Mouse (Mus musculus) lung, adult 2 months (tissue): ENCODE measurements around the gene Psmd9. TPM values are rescaled to one million over a fixed set of nuclear protein-coding genes. Genes with fewer than 3 reads are reported as not detected.
"Not testable (repeated sequence)": the region's sequence is repeated elsewhere in the genome, so short reads cannot be mapped to it uniquely, and the experiment has no call there.

ENCODE experiments used
- DNase-seq: peaks from one replicate; pipeline ENCODE4 v3.0.0; 2022
- H3K4me1 ChIP-seq: fragments of 200-500 bp; 2 replicates; pipeline ENCODE4 v1.6.1; 2011; ENCODE audit warnings: low read length; ENCODE audit not compliant: control insufficient read depth, insufficient read depth
- H3K4me3 ChIP-seq: fragments of 200-500 bp; replicated peaks from 2 replicates; pipeline ENCODE3; 2011; ENCODE audit warnings: low read depth, mild to moderate bottlenecking, control low read depth, low read length; ENCODE audit errors: extremely low read depth
- CTCF ChIP-seq: fragments of 200-500 bp; IDR thresholded peaks from 2 replicates; pipeline ENCODE4 v1.5.1; 2011; ENCODE audit warnings: mild to moderate bottlenecking, low read length, control low read depth; ENCODE audit not compliant: insufficient read depth
- POLR2A ChIP-seq: fragments of 200-500 bp; IDR thresholded peaks from 2 replicates; pipeline ENCODE4 v1.6.1; 2011; ENCODE audit warnings: low read depth, mild to moderate bottlenecking, control low read depth, low read length, borderline replicate concordance; ENCODE audit errors: extremely low read depth
- WGBS: fragments of 180-500 bp; shearing (Covaris S2); methylation state at CpG from one replicate; pipeline ENCODE4 v1.1.7; 2018; 5-methylcytosine and 5-hydroxymethylcytosine counted together
- polyA plus RNA-seq: library from polyadenylated mRNA; depleted of rRNA; stranded (reverse); fragments of >200 nt; gene quantifications from 2 replicates; pipeline ENCODE4 v1.2.3, GENCODE M21; 2012

The Psmd9 gene
- polyA plus RNA-seq, 1 experiment: 21.5 TPM

DNA sequence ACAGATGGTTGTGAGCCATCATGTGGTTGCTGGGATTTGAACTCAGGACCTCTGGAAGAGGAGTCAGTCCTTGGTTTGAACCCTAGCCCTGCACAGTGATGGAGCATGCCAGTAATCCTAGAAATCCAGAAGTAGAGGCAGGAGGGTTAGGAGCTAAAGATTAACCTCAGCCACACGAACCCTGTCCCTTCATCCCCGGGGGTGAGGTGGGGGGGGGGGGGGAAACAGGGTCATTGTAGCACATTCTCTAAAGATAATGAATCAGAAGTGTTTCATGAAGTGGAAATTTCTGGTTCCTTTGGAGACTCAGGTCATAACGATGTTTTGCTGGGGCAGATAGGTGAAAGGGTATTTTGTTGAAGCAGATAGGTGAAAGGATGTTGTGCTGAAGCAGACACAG lies 21.7 kb downstream of the Psmd9 start:
- WGBS: 54% methylated on average over 3 of the region's 3 CpGs
- no peak for TF ChIP-seq POLR2A
- TF ChIP-seq CTCF: no peak
- Histone ChIP-seq H3K4me3 (no peak overlapping the region), H3K4me1 (no peaks in the 10 kb centered on the region)
- DNase-seq: no peak

DNA sequence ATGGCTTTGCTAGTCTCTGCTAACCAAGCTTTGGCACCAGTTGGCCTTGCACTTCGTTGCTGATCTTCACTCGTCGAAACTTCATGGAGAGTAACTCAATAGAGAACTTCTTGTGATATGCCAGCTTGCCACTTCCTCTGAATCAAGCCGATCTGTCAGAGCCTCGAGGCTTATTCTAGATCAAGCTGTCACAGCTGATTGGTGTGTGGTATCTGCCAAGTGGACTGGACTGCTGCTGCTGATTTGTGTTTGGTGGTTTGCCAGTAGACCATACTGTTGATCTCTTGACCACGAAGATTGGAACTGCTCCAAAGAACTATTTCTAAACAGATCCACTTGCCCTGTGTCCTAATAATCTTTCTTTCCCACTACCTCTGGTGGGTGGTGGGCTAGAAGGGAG lies 22.2 kb downstream of the Psmd9 start:
- no peak overlapping the region for H3K4me3 ChIP-seq
- H3K4me1 ChIP-seq: no peaks in the 10 kb centered on the region
- DNase-seq: no peak
- no peak for TF ChIP-seq POLR2A
- 50% methylated on average over 6 of the region's 6 CpGs for WGBS

DNA sequence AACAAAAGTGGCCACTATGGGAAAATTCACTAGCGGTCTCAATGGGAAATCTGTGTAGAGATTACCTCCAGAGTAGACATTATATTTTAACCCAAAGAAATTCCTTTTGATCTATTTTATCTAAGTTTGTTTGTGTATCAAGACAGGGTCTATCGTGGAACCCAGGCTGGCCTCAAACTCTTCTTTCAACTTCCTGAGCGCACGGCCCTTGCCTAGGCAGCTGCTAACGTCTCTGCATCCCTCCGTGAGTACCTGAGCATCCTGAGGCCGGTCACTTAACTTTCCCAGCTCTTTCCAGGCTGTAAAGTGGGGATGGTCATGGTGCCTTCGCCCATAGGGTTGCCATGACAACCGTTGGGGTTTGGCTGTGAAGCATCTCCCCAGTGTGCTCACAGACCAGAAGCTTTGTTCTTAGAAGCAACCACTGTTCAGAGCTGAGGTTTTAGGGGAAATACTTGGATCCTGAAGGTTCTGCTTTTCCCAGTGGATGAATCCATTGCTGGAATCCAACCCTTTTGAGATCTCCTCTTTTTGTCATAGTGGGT lies 23.5 kb downstream of the Psmd9 start:
- TF ChIP-seq CTCF: no peak
- TF ChIP-seq POLR2A: no peak
- DNase-seq: no peak
- WGBS: 51% methylated on average over 9 of the region's 9 CpGs
- no peak overlapping the region for H3K4me3 ChIP-seq
- no peaks in the 10 kb centered on the region for H3K4me1 ChIP-seq

DNA sequence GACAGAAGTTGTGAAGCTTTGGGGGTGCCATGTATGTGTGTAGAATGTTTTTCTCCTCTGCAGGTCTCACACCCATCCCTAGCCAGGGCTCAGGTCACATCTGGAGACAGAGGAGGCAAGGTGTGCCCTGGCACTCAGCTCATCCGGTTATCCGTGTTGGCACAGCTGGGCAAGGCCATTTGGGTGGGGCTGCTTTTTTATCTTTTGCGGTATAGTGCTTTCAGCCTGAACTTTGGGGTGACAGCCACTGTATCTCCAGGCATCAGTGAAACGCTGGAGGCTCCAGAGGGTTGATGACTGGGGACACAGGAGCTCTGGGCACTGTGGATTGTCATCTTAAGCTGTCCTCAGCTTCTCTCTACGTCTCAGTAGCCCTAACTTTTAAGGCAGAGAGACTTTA lies 24.2 kb downstream of the Psmd9 start:
- TF ChIP-seq POLR2A: no peak
- TF ChIP-seq CTCF: no peak
- DNase-seq: no peak
- Histone ChIP-seq H3K4me3 (no peak overlapping the region), H3K4me1 (no peaks in the 10 kb centered on the region)
- 65% methylated on average over 5 of the region's 5 CpGs for WGBS

DNA sequence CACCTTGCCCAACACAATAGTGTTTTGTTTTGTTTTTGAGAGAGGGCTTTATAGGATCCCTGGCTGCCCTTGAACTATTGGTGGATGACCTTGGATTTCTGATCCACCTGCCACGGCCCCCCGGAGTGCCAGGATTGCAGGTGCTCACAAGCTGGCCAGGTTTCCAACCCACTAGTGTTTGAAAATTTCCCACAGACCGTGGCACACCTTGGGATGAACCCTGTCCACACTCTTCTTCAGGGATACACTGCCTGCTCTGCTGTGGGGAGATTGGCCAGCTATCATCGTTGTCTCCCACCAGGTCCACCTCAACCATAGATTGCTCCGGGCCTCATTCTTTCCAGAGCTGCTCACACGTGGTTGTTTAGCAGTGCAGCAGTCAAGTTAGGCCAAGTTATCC lies 25.6 kb downstream of the Psmd9 start:
- 83% methylated on average over 6 of the region's 6 CpGs for WGBS
- DNase-seq: no peak
- Histone ChIP-seq H3K4me1 (no peaks in the 10 kb centered on the region), H3K4me3 (no peak overlapping the region)
- TF ChIP-seq CTCF (no peak), POLR2A (no peak)

DNA sequence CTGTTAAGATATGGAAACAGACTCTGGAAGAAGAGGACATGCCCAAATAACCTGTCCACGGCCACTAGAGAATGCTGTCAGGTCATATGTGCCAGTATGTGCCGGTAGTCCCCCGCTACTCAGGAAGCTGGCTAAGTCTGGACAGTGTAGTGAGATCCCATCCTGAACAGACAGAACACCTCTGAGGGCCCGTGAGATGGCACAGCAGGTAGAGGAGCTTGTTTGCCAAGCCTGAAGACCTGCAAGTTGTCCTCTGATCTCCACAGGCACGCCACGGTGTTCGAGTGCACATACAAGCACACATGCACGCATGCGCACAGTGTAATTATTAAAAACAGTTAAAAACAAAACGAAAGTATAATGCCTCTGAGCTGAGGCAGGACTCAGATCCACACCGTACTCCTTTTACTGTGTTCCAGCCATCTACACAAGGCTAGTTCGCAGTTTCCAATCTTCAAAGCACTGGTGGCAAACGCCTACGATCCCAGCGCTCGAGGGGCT lies 26.3 kb downstream of the Psmd9 start:
- Histone ChIP-seq H3K4me3 (no peak overlapping the region), H3K4me1 (no peaks in the 10 kb centered on the region)
- TF ChIP-seq POLR2A: no peak
- TF ChIP-seq CTCF: no peak
- no peak for DNase-seq
- WGBS: 86% methylated on average over 16 of the region's 16 CpGs

DNA sequence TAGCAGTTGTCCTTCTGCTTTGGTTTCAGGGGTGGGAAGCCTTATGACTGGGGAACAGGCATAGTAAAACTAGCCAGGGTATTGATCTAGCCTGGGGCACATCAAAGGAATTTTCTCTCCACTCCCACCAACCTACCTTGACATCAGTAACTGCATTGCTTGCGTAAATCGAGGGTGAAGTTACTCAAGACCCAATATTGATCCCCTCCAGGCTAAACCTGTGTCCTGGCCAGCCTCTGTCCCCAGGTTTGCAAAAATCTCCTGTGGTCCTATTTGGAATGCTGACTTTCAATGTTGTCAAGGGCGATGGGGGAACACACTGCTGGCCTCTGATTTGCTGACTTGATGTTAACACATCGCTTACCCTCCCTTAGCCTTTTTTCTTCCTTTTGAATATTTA lies 27.5 kb downstream of the Psmd9 start:
- no peak for DNase-seq
- Histone ChIP-seq H3K4me1 (no peaks in the 10 kb centered on the region), H3K4me3 (no peak overlapping the region)
- no peak for TF ChIP-seq POLR2A
- TF ChIP-seq CTCF: no peak
- 70% methylated on average over 4 of the region's 4 CpGs for WGBS

DNA sequence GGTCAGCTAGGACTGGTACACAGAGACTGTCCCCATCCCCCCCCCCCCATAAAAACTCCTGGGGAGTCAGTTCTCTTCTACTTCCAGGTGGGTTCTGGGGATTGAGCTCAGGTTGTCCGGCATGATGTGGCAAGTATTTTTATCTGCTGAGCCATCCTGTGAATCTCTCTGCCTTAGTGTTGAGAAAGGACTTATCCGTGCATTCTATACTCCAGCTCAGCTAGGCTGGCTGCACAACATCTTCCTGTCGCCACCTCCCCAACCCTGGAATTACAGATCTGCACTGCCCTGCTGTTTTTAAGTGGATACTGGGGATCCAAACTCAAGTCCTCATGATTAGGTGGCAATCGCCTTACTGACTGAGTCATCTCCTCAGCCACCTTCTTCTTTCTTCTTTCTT lies 29.3 kb downstream of the Psmd9 start:
- no peak for DNase-seq
- 84% methylated on average over 4 of the region's 4 CpGs for WGBS
- no peak for TF ChIP-seq CTCF
- no peak for TF ChIP-seq POLR2A
- no peak overlapping the region for H3K4me3 ChIP-seq
- H3K4me1 ChIP-seq: no peaks in the 10 kb centered on the region

DNA sequence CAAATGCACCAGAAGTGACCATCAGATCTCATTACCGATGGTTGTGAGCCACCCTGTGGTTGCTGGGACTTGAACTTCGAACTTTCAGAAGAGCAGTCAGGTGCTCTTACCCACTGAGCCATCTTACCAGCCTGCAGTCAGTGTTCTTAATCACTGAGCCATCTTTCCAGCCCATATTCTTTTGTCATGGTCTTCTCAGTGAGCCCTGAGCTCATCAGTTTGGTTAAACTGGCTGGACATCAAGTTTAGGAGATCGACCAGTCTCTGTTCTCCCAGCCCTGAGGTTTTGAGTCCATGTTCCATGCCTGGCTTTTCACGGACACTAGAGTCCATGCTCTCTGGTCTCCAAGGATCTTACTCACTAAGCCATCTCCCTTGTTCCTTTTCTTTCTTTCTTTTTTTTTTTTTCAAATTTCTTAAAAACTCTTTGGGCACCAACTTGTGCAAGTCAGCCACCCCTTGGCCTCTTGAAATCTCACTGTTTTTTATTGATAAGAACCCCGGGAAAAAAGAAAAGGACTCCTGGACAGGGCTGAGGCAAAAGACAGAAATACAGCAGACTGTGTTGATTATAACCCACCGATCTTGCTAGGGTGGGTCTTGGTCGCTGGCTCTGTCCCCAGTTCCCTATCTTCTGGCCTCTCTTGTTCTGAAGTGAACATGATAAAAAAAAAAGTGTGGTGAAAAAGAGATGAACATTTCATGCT lies 31.8 kb downstream of the Psmd9 start:
- 85% methylated on average over 6 of the region's 7 CpGs for WGBS
- not testable (repeated sequence) for DNase-seq, H3K4me1 ChIP-seq, H3K4me3 ChIP-seq

DNA sequence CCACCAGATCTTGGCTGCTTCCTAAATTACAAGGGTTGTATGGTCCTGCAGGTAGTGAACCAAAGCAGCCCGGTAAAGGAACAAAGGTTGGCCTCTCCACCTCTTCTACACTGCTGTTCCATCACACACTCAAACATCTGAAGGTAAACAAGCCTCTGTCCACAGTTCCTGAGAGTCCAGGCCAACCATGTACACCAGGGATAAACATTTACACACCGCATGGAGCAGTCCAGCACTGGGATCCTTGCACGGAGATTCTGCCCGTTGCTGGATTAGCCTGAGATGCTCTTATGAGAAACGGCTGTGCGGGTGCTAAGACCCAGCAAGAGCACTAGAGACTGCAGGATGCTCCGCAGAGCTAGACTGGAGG lies 32.3 kb downstream of the Psmd9 start:
- DNase-seq: no peak
- WGBS: 61% methylated on average over 7 of the region's 7 CpGs
- TF ChIP-seq CTCF (no peak), POLR2A (no peak)
- no peaks in the 10 kb centered on the region for H3K4me1 ChIP-seq
- H3K4me3 ChIP-seq: no peak overlapping the region
